Mouse (Mus musculus): ENCODE measurements around the gene Stt3b. TPM values are rescaled to one million over a fixed set of nuclear protein-coding genes. Genes with fewer than 3 reads are reported as not detected.

Gene Stt3b
- polyA plus RNA-seq, 1 experiment from 2014 or later: 94.0 TPM

DNA sequence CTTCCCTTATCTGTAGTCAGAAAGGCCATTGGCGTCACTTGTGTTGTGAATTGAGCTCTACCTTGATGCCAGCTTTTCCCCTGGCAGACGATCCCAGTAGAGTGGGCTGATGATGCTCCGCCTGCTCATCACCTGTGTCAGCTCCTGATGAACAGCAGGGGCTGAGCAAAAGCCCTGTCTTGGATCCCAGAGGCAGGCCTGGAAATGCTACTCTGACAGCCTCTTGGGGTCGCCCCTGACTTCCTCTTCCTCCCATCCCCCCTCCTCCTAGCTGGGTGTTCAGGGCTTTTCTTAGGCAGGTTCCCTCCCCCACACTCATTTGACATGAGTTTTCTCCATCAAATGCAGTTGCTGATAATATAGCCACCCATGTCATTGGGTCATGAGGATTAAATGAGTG lies 81.1 kb downstream of the Stt3b start:
- no peaks in the 10 kb centered on the region for H3K27me3 ChIP-seq (ENCODE audit: control insufficient read depth, insufficient read depth, low read length)
- no peak overlapping the region for H3K9ac ChIP-seq (replicated peaks; ENCODE audit: low read depth, low read length)
- no peak overlapping the region for H3K4me2 ChIP-seq (replicated peaks; ENCODE audit: low read depth, low read length)
- ATAC-seq (ENCODE audit: insufficient number of reproducible peaks, insufficient read depth, low FRiP score, low read depth): no peak
- H3K4me1 ChIP-seq (ENCODE audit: control insufficient read depth, insufficient read depth, low read length): no peaks in the 10 kb centered on the region
- H3K36me3 ChIP-seq (ENCODE audit: control insufficient read depth, insufficient read depth, low read length): no peaks in the 10 kb centered on the region
- H3K4me3 ChIP-seq (ENCODE audit: low read depth, low read length): no peak overlapping the region
- no peaks in the 10 kb centered on the region for H3K9me3 ChIP-seq (ENCODE audit: control insufficient read depth, low read depth, low read length)
- no peak overlapping the region for H3K27ac ChIP-seq (ENCODE audit: low read length)
- WGBS: 80% methylated on average over 4 of the region's 4 CpGs

DNA sequence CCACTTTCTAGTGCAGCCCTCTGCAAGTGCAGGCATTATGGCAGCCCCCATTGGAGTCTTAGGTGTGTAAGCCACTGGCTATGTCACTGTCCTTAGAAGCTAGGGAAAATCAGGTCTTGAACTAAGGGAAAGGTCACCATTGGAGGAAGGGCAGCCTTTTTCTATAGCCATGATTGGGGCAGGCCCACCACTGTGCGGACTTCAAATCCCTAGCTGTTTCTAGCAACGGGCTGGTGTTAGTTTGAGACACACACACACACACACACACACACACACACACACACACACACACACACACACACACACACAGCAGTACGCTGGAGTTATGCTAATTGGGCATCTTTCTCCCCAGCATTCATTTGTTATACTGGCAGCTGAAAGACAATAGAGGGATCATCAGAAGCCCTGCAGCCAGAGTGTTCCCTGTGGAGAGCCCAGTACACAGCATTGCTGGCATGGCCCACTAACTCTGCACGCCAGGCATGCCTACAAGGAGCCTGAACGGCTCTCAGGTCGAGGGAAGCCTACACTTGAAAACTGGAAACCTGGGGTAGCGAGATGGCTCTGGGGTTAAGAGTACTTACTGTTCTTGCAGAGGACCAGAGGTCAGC lies 85.4 kb downstream of the Stt3b start:
- WGBS: 85% methylated on average over 7 of the region's 7 CpGs
- H3K9ac ChIP-seq (replicated peaks; ENCODE audit: low read depth, low read length): no peak overlapping the region
- H3K36me3 ChIP-seq (ENCODE audit: control insufficient read depth, insufficient read depth, low read length): no peaks in the 10 kb centered on the region
- H3K27me3 ChIP-seq (ENCODE audit: control insufficient read depth, insufficient read depth, low read length): no peaks in the 10 kb centered on the region
- ATAC-seq (ENCODE audit: insufficient number of reproducible peaks, insufficient read depth, low FRiP score, low read depth): no peak
- no peak overlapping the region for H3K27ac ChIP-seq (ENCODE audit: low read length)
- no peaks in the 10 kb centered on the region for H3K4me1 ChIP-seq (ENCODE audit: control insufficient read depth, insufficient read depth, low read length)
- no peaks in the 10 kb centered on the region for H3K9me3 ChIP-seq (ENCODE audit: control insufficient read depth, low read depth, low read length)
- no peak overlapping the region for H3K4me3 ChIP-seq (ENCODE audit: low read depth, low read length)
- no peak overlapping the region for H3K4me2 ChIP-seq (replicated peaks; ENCODE audit: low read depth, low read length)

- Histone ChIP-seq H3K4me2 (replicated peaks; ENCODE audit: low read depth, low read length) (no peak overlapping the region), H3K9ac (replicated peaks; ENCODE audit: low read depth, low read length) (no peak overlapping the region), H3K9me3 (ENCODE audit: control insufficient read depth, low read depth, low read length) (no peaks in the 10 kb centered on the region), H3K4me1 (ENCODE audit: control insufficient read depth, insufficient read depth, low read length) (no peaks in the 10 kb centered on the region), H3K27ac (ENCODE audit: low read length) (no peak overlapping the region), H3K4me3 (ENCODE audit: low read depth, low read length) (no peak overlapping the region), H3K27me3 (ENCODE audit: control insufficient read depth, insufficient read depth, low read length) (no peaks in the 10 kb centered on the region), H3K36me3 (ENCODE audit: control insufficient read depth, insufficient read depth, low read length) (no peaks in the 10 kb centered on the region)
- WGBS: 89% methylated on average over 7 of the region's 7 CpGs
- no peak for ATAC-seq (ENCODE audit: insufficient number of reproducible peaks, insufficient read depth, low FRiP score, low read depth)
Measured at GRCm38 (mm10) chr9:115221265-115221664, 89.0 kb downstream of the Stt3b start.

DNA sequence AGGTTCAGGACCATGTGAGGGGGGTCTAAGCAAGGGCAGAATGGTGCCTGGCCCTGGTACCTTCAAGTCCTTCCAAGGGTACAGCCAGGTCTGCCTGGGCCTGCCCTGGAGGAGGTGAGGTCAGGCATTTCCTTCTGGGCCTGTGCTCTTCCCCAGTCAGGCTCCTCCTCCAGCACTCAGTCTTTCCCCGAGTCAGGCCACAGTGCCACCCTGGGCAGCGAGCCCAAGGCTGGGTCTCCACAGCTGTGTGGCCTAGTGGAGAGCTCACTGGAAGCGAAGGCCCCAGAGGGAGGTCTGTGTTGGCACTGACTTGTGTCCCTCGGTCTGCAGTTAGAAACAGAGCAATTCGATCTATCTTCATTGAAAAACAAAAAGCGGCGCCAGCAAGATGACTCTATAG lies 89.8 kb downstream of the Stt3b start:
- Histone ChIP-seq H3K4me1 (ENCODE audit: control insufficient read depth, insufficient read depth, low read length) (peaks cover 6% of the 10 kb centered on the region; the same call in 1 of the 2 replicates), H3K9me3 (ENCODE audit: control insufficient read depth, low read depth, low read length) (no peaks in the 10 kb centered on the region), H3K36me3 (ENCODE audit: control insufficient read depth, insufficient read depth, low read length) (no peaks in the 10 kb centered on the region), H3K9ac (replicated peaks; ENCODE audit: low read depth, low read length) (no peak overlapping the region), H3K27ac (ENCODE audit: low read length) (no peak overlapping the region), H3K4me2 (replicated peaks; ENCODE audit: low read depth, low read length) (no peak overlapping the region), H3K27me3 (ENCODE audit: control insufficient read depth, insufficient read depth, low read length) (no peaks in the 10 kb centered on the region), H3K4me3 (ENCODE audit: low read depth, low read length) (no peak overlapping the region)
- 70% methylated on average over 7 of the region's 7 CpGs for WGBS
- ATAC-seq (ENCODE audit: insufficient number of reproducible peaks, insufficient read depth, low FRiP score, low read depth): no peak

GRCm38 (mm10) chr9:115217984-115218383 lies 92.2 kb downstream of the Stt3b start:
- H3K9ac ChIP-seq (replicated peaks; ENCODE audit: low read depth, low read length): no peak overlapping the region
- no peak overlapping the region for H3K4me3 ChIP-seq (ENCODE audit: low read depth, low read length)
- no peaks in the 10 kb centered on the region for H3K9me3 ChIP-seq (ENCODE audit: control insufficient read depth, low read depth, low read length)
- 20% methylated on average over 9 of the region's 9 CpGs for whole genome bisulfite sequencing
- H3K4me1 ChIP-seq (ENCODE audit: control insufficient read depth, insufficient read depth, low read length): peaks cover 16% of the 10 kb centered on the region
- H3K27me3 ChIP-seq (ENCODE audit: control insufficient read depth, insufficient read depth, low read length): no peaks in the 10 kb centered on the region
- no peaks in the 10 kb centered on the region for H3K36me3 ChIP-seq (ENCODE audit: control insufficient read depth, insufficient read depth, low read length)
- H3K4me2 ChIP-seq (replicated peaks; ENCODE audit: low read depth, low read length): no peak overlapping the region
- H3K27ac ChIP-seq (ENCODE audit: low read length): no peak overlapping the region
- no peak for ATAC-seq (ENCODE audit: insufficient number of reproducible peaks, insufficient read depth, low FRiP score, low read depth)

- WGBS: 27% methylated on average over 21 of the region's 21 CpGs
Measured at GRCm38 (mm10) chr9:115215830-115216701, 94.2 kb downstream of the Stt3b start.

DNA sequence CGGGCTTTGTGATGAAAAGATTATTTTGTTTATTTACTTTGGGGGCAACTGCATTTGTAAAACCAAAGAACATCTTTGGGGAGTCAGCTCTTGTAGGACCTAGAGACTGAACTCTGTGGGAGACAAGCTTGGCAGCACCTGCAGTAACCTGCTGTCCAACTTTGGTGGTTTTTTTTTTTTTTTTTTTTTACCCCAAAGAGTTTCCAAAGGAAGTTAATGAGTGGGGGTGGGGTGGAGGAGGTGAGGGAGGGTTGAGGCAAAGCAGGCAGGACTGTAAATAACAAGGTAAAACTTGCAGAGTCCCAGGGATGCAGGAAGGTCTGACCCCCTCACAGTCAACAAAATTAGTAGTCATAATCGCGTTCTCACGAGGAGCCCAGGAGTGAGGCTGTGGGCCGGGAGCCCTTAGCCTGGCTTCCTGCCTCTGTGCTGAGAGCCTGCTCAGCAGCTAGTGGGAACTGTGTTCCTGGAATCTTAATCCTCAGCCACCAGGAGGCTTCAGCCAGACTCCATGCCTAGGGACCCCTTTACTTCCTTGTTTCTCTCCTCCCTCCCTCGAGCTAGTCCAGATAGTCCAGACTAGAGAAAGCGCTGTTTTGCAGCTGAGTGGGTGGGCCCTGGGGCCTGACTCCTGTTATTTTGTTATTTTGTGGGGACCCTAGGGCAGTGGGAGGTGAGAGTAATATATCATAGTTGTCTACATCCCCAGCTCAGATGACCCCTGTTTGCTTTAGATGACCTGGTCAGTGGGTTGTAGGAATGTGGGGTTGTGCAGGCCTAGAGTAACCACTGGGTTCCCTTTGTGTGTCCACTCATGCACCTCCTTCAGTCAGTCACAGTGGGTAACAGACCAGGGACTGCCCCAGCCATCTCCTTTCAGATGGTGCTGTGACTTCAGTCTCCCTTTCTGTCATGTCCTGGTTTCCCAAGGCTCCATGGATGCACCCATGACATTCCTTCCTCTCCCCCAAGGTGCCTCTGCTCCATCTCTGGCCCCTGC lies 95.3 kb downstream of the Stt3b start:
- ATAC-seq (ENCODE audit: insufficient number of reproducible peaks, insufficient read depth, low FRiP score, low read depth): 0 out of 2 replicates have a peak, but pooled peaks have one; percentile 33
- Histone ChIP-seq H3K27ac (ENCODE audit: low read length) (no peak overlapping the region), H3K27me3 (ENCODE audit: control insufficient read depth, insufficient read depth, low read length) (no peaks in the 10 kb centered on the region), H3K36me3 (ENCODE audit: control insufficient read depth, insufficient read depth, low read length) (no peaks in the 10 kb centered on the region), H3K9me3 (ENCODE audit: control insufficient read depth, low read depth, low read length) (no peaks in the 10 kb centered on the region), H3K9ac (replicated peaks; ENCODE audit: low read depth, low read length) (no peak overlapping the region), H3K4me3 (ENCODE audit: low read depth, low read length) (no peak overlapping the region), H3K4me2 (replicated peaks; ENCODE audit: low read depth, low read length) (no peak overlapping the region), H3K4me1 (ENCODE audit: control insufficient read depth, insufficient read depth, low read length) (peaks cover 16% of the 10 kb centered on the region)
- WGBS: 14% methylated on average over 7 of the region's 7 CpGs

More at GRCm38 (mm10) chr9:115215830-115216701, 94.2 kb downstream of the Stt3b start:
- Histone ChIP-seq H3K27me3 (ENCODE audit: control insufficient read depth, insufficient read depth, low read length) (no peaks in the 10 kb centered on the region), H3K4me1 (ENCODE audit: control insufficient read depth, insufficient read depth, low read length) (peaks cover 16% of the 10 kb centered on the region), H3K27ac (ENCODE audit: low read length) (no peak overlapping the region), H3K36me3 (ENCODE audit: control insufficient read depth, insufficient read depth, low read length) (no peaks in the 10 kb centered on the region), H3K4me2 (replicated peaks; ENCODE audit: low read depth, low read length) (0 out of 2 replicates have a peak overlapping the region, but pooled peaks have one; percentile 3), H3K4me3 (ENCODE audit: low read depth, low read length) (no peak overlapping the region), H3K9ac (replicated peaks; ENCODE audit: low read depth, low read length) (no peak overlapping the region), H3K9me3 (ENCODE audit: control insufficient read depth, low read depth, low read length) (no peaks in the 10 kb centered on the region)
- ATAC-seq (ENCODE audit: insufficient number of reproducible peaks, insufficient read depth, low FRiP score, low read depth): peak; percentile 74

DNA sequence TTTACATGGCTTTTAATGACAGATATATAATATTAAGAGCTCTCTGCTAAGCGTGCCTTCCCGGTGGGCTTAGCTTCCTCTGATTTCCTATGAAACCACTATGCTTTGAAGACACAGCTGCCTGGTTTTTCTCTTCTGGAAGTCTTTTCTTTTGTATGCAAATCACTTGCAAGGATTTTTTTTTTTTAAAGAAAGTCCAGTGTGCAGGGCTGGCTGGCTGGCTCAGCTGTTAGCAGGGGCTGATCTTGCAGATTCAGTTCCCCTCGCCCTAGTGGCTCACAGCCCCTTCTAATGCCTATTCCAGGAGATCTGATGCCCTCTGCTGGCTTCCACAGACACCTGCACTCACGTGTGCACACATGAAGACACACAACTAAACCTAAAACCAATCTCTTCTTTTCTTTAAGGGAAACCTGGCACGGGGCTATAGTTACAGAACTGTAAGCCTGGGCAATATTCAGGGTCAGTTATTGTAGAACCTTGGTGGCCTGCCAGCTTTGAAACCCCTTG lies 96.4 kb downstream of the Stt3b start:
- Histone ChIP-seq H3K4me2 (replicated peaks; ENCODE audit: low read depth, low read length) (no peak overlapping the region), H3K4me1 (ENCODE audit: control insufficient read depth, insufficient read depth, low read length) (peaks cover 16% of the 10 kb centered on the region), H3K27me3 (ENCODE audit: control insufficient read depth, insufficient read depth, low read length) (no peaks in the 10 kb centered on the region), H3K9me3 (ENCODE audit: control insufficient read depth, low read depth, low read length) (no peaks in the 10 kb centered on the region), H3K4me3 (ENCODE audit: low read depth, low read length) (no peak overlapping the region), H3K36me3 (ENCODE audit: control insufficient read depth, insufficient read depth, low read length) (no peaks in the 10 kb centered on the region), H3K9ac (replicated peaks; ENCODE audit: low read depth, low read length) (no peak overlapping the region), H3K27ac (ENCODE audit: low read length) (no peak overlapping the region)
- no peak for ATAC-seq (ENCODE audit: insufficient number of reproducible peaks, insufficient read depth, low FRiP score, low read depth)
- WGBS: 85% methylated on average over 5 of the region's 5 CpGs

Measured in stomach, embryonic 14.5 days (tissue).